Mouse (Mus musculus) heart, postnatal 0 days (tissue): Measurements from ENCODE around the gene Ip6k3. TPM values are rescaled to one million over a fixed set of nuclear protein-coding genes. Genes with fewer than 3 reads are reported as not detected.
A peak's percentile ranks its signal among the peaks of the same experiment; 100 is the strongest.

Experiments used
- ATAC-seq: fragments of 200-750 bp; cut with Nextera tagmentation; 2 replicates; pipeline ENCODE4 v1.8.0; 2017; ENCODE audit warnings: low read depth, moderate number of reproducible peaks, moderate library complexity; ENCODE audit not compliant: insufficient read depth
- DNase-seq: peaks from one replicate; pipeline ENCODE4 v3.0.0-alpha.2; 2016; ENCODE audit warnings: low spot score
- H3K27ac ChIP-seq: fragments of 300-500 bp; sonication (generic); 2 replicates; pipeline ENCODE4 v1.5.1; 2014; ENCODE audit warnings: low read depth, mild to moderate bottlenecking
- H3K27me3 ChIP-seq: fragments of 300-500 bp; sonication (generic); 2 replicates; pipeline ENCODE4 v1.6.1; 2014; ENCODE audit warnings: low read length, mixed read lengths; ENCODE audit not compliant: control insufficient read depth, insufficient read depth
- H3K36me3 ChIP-seq: fragments of 300-500 bp; sonication (generic); replicated peaks from 2 replicates; pipeline ENCODE4 v1.6.1; 2014; ENCODE audit warnings: low read length, mixed read lengths; ENCODE audit not compliant: control insufficient read depth, insufficient read depth
- H3K4me1 ChIP-seq: fragments of 300-500 bp; sonication (generic); 2 replicates; pipeline ENCODE4 v1.6.1; 2014; ENCODE audit warnings: antibody characterized with exemption; ENCODE audit not compliant: control insufficient read depth, insufficient read depth
- H3K4me2 ChIP-seq: fragments of 300-500 bp; sonication (generic); 2 replicates; pipeline ENCODE4 v1.6.1; 2014; ENCODE audit warnings: low read depth, mild to moderate bottlenecking, low read length, moderate library complexity
- H3K4me3 ChIP-seq: fragments of 300-500 bp; sonication (generic); 2 replicates; pipeline ENCODE4 v1.5.1; 2014; ENCODE audit warnings: low read depth, low read length
- H3K9ac ChIP-seq: fragments of 300-500 bp; sonication (generic); replicated peaks from 2 replicates; pipeline ENCODE4 v1.6.1; 2014; ENCODE audit warnings: low read depth, low read length, mixed read lengths
- H3K9me3 ChIP-seq: fragments of 300-500 bp; sonication (generic); replicated peaks from 2 replicates; pipeline ENCODE4 v1.6.1; 2016; ENCODE audit warnings: low read length; ENCODE audit not compliant: control insufficient read depth
- CTCF ChIP-seq: IDR thresholded peaks from 2 replicates; pipeline ENCODE4 v1.5.1; 2016; ENCODE audit warnings: antibody characterized with exemption, control low read depth, low read depth
- EP300 ChIP-seq: IDR thresholded peaks from 2 replicates; pipeline ENCODE4 v1.6.1; 2016; ENCODE audit warnings: antibody characterized with exemption, low read depth
- WGBS: fragments of 180-500 bp; shearing (Covaris S2); extraction: QIAGEN DNeasy Blood & Tissue Kit; methylation state at CpG from one replicate; pipeline ENCODE4 v1.1.7; 2014; 5-methylcytosine and 5-hydroxymethylcytosine counted together
- polyA plus RNA-seq: library from polyadenylated mRNA; unstranded; fragments of >200 nt; fragmentation: Nextera tagmentation; extraction: Ambion mirVana; gene quantifications from 2 replicates; pipeline ENCODE4 v1.2.1, GENCODE M21; 2015
- total RNA-seq: library from RNA; depleted of rRNA; stranded (reverse); fragments of >200 nt; gene quantifications from 2 replicates; pipeline ENCODE4 v1.2.3, GENCODE M21; 2014; ENCODE audit warnings: low replicate concordance

Gene Ip6k3
- total and polyA plus RNA-seq, 2 experiments from 2014 or later: 3.7 to 6.1 TPM

DNA sequence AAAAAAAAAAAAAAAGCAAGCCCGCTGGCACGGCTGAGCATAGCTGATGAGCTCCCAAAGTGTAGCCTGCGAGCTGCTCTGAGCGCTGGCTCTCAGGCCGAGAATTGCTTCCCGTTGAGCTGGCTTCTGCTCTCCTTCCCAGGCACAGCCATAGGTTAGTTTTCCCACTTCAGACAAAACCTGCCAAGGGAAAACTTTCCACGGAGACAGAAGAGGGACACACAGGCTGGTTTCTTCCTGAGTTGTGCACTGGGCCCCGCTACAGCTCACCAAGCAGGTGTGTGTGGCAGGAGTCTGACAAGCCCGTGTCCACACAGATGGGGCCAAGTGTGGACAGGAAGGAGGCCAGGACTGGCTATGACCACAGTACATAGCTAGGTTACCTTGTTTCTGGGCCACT, 21.3 kb upstream of the Ip6k3 start:
- WGBS: 72% methylated on average over 9 of the region's 9 CpGs
- H3K27ac ChIP-seq: no peak overlapping the region
- H3K27me3 ChIP-seq: no peaks in the 10 kb centered on the region
- DNase-seq (no peak), ATAC-seq (no peak)
- TF ChIP-seq CTCF: no peak
- TF ChIP-seq EP300: no peak
- H3K36me3 ChIP-seq: peaks cover 39% of the 10 kb centered on the region
- no peaks in the 10 kb centered on the region for H3K9me3 ChIP-seq
- no peaks in the 10 kb centered on the region for H3K4me1 ChIP-seq
- H3K9ac ChIP-seq: no peak overlapping the region
- H3K4me2 ChIP-seq: no peak overlapping the region
- no peak overlapping the region for H3K4me3 ChIP-seq

DNA sequence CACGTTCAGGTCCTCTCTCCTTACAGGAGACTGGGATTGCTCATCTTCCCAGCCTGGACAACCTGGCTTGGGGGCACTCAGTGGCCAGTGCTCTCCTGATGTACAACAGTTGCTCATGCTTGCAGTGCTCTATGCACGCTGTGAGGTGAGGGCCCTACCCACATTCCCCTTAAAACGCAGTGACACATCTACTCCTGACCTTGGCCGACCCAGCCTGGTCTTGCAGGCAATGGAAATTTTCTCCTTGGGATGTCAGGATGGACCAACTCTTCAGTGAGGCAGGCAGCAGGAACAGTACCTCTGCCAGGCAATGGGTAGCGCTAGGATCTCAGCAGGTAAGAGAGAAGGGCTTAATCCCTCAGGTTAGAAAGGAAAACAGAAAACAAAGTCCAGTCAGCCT, 19.5 kb upstream of the Ip6k3 start:
- Histone ChIP-seq H3K27me3 (no peaks in the 10 kb centered on the region), H3K36me3 (peaks cover 21% of the 10 kb centered on the region), H3K9ac (no peak overlapping the region), H3K27ac (no peak overlapping the region), H3K4me1 (no peaks in the 10 kb centered on the region), H3K4me2 (no peak overlapping the region), H3K4me3 (no peak overlapping the region), H3K9me3 (no peaks in the 10 kb centered on the region)
- DNase-seq: no peak
- TF ChIP-seq CTCF (no peak), EP300 (no peak)
- WGBS: 46% methylated on average over 5 of the region's 5 CpGs
- no peak for ATAC-seq

DNA sequence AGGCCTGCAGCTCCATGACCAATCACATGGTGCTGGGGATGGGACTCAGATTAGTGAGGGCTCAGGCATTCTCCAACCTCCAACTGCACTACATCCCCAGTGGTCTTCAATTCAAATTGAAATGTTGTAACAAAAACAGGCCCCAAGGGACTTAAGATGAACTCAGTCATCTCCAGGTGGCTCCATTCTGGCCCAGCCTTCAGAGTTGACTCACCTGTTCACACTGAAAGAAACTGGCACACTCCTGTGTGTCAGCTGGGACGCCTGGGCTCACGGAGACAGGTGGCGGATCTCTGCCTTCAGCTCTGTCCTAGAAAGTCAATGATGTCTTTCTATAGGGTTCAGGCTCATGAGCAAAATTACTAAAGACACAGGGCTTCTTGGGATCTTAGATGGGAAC, 18.5 kb upstream of the Ip6k3 start:
- no peak for ATAC-seq
- DNase-seq: no peak
- Histone ChIP-seq H3K27me3 (no peaks in the 10 kb centered on the region), H3K4me1 (no peaks in the 10 kb centered on the region), H3K9ac (no peak overlapping the region), H3K36me3 (peaks cover 11% of the 10 kb centered on the region), H3K9me3 (no peaks in the 10 kb centered on the region), H3K4me2 (no peak overlapping the region), H3K27ac (no peak overlapping the region), H3K4me3 (no peak overlapping the region)
- WGBS: 88% methylated on average over 3 of the region's 3 CpGs
- TF ChIP-seq CTCF: no peak
- no peak for TF ChIP-seq EP300

DNA sequence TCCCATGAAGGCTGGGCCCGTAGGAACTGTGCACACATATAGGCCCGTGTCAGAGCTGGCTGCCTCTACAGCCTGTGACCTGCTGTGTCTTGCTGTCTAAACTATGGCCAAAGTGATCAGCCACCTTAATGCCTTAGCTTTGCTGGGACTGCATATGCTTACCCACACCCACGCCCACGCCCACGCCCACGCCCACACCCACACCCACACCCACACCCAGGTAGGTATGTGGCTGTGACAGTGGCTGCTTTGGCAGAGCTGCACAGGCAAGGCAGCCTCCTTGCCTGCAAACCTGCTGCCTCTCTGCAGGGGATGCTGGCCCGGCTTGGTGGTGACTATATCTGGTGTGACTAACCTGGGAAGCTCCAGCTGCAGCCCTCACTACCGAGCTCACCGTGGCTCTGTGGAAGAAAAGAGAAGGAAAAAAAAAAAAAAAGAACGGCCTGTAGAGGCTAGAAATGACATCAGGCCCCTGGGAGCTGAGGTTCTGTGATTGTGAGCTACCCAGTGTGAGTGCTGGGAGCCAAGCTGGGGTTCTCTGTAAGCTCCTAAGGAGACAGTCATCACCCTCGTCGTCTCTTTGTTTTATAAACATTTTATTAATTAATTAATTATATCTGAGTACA, 16.2 kb upstream of the Ip6k3 start:
- Histone ChIP-seq H3K4me3 (no peak overlapping the region), H3K9me3 (no peaks in the 10 kb centered on the region), H3K4me1 (no peaks in the 10 kb centered on the region), H3K4me2 (no peak overlapping the region), H3K27me3 (no peaks in the 10 kb centered on the region), H3K36me3 (no peaks in the 10 kb centered on the region), H3K27ac (no peak overlapping the region), H3K9ac (no peak overlapping the region)
- ATAC-seq (no peak), DNase-seq (no peak)
- TF ChIP-seq EP300: no peak
- no peak for TF ChIP-seq CTCF
- 82% methylated on average over 12 of the region's 12 CpGs for WGBS

DNA sequence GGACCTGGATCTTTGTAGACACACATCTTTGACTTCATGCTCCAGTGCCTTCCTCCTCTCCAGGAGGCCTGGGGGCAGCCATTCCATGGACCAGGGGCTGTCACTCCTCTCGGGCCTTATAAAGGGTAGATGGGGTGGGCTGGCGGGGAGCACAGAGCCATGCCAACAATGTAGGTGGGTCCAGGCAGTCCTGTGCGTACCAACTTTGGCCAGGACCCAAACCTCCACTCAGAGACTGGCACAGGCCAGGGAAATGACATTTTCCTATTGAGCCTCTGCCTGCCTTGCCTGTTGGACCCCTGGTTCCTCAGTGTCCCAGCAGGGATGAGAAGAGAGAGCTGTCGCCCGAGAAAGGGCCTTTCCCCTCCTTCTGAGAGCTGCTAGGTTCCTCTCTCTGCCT, 14.8 kb upstream of the Ip6k3 start:
- no peak overlapping the region for H3K4me3 ChIP-seq
- no peaks in the 10 kb centered on the region for H3K9me3 ChIP-seq
- WGBS: 70% methylated on average over 5 of the region's 5 CpGs
- no peak overlapping the region for H3K9ac ChIP-seq
- no peak for DNase-seq
- H3K4me2 ChIP-seq: no peak overlapping the region
- H3K4me1 ChIP-seq: no peaks in the 10 kb centered on the region
- TF ChIP-seq CTCF (no peak), EP300 (no peak)
- ATAC-seq: no peak
- no peaks in the 10 kb centered on the region for H3K27me3 ChIP-seq
- no peak overlapping the region for H3K27ac ChIP-seq
- H3K36me3 ChIP-seq: no peaks in the 10 kb centered on the region

DNA sequence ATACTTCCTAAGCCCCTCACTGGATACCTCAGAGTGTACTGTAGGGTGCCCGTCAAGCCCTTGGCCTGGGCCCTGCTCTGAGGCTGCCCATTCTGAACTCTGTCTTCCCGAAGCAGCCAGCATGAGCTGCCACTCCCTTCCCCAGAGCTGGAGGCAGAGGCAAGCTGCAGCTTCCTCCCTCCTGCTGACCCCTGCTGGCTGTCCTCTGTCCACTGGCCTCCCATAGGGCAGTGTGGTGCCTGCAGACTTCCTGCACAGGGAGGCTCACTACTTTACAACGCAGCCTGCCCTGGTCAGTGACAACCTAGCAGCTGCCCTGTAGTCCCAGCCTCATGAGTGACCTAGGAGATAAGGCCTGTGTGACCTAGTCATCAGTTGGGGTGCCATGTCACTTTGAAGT, 14.1 kb upstream of the Ip6k3 start:
- no peak overlapping the region for H3K9ac ChIP-seq
- no peak overlapping the region for H3K4me2 ChIP-seq
- H3K4me3 ChIP-seq: no peak overlapping the region
- H3K27me3 ChIP-seq: no peaks in the 10 kb centered on the region
- DNase-seq: no peak
- no peaks in the 10 kb centered on the region for H3K36me3 ChIP-seq
- no peaks in the 10 kb centered on the region for H3K9me3 ChIP-seq
- ATAC-seq: peak; percentile 75; the same call in 1 of the 2 replicates
- no peaks in the 10 kb centered on the region for H3K4me1 ChIP-seq
- TF ChIP-seq EP300 (no peak), CTCF (peak; percentile 75)
- WGBS: 13% methylated on average over 3 of the region's 3 CpGs
- H3K27ac ChIP-seq: no peak overlapping the region
